Mouse (Mus musculus) c-Kit-positive CD71-positive TER-119-positive erythroid progenitor cells, embryonic 14.5 days (primary cell): ENCODE data around the gene Pcbp2.

Experiments used
- DNase-seq: peaks from one replicate; pipeline ENCODE4 v3.0.0-alpha.2; 2013; ENCODE audit warnings: low spot score

Pcbp2 gene

GRCm38 (mm10) chr15:102470183-102470604 is at the start of gene Pcbp2:
Gene Pcbp2, plus strand, starts transcription at chr15:102470539.
- peak; percentile 95 for DNase-seq

GRCm38 (mm10) chr15:102420986-102421385 is 49.4 kb upstream of the Pcbp2 start:
- no peak for DNase-seq

- peak; percentile 66 for DNase-seq
Observed at GRCm38 (mm10) chr15:102421437-102421836, 48.9 kb upstream of the Pcbp2 start.

- no peak for DNase-seq
Observed at GRCm38 (mm10) chr15:102423602-102424240, 46.6 kb upstream of the Pcbp2 start.

GRCm38 (mm10) chr15:102424657-102425056 is 45.7 kb upstream of the Pcbp2 start:
- DNase-seq: no peak

GRCm38 (mm10) chr15:102426963-102427362 is 43.4 kb upstream of the Pcbp2 start:
- no peak for DNase-seq

GRCm38 (mm10) chr15:102432046-102432445 is 38.3 kb upstream of the Pcbp2 start:
- DNase-seq: no peak

GRCm38 (mm10) chr15:102433173-102433572 is 37.2 kb upstream of the Pcbp2 start:
- no peak for DNase-seq

GRCm38 (mm10) chr15:102442490-102442889 is 27.8 kb upstream of the Pcbp2 start:
- peak; percentile 79 for DNase-seq

- no peak for DNase-seq
Observed at GRCm38 (mm10) chr15:102445146-102445545, 25.2 kb upstream of the Pcbp2 start, which contains the start of gene Amhr2. Gene Amhr2, plus strand, starts transcription at chr15:102445367.

- no peak for DNase-seq
Observed at GRCm38 (mm10) chr15:102446448-102446847, 23.9 kb upstream of the Pcbp2 start.

- no peak for DNase-seq
Observed at GRCm38 (mm10) chr15:102449366-102449765, 21.0 kb upstream of the Pcbp2 start.

- DNase-seq: no peak
Observed at GRCm38 (mm10) chr15:102450928-102451327, 19.4 kb upstream of the Pcbp2 start.

GRCm38 (mm10) chr15:102451666-102452430 is 18.5 kb upstream of the Pcbp2 start:
- no peak for DNase-seq

GRCm38 (mm10) chr15:102455993-102456392 is 14.3 kb upstream of the Pcbp2 start:
- peak; percentile 48 for DNase-seq

GRCm38 (mm10) chr15:102458050-102458736 is 12.1 kb upstream of the Pcbp2 start:
- DNase-seq: peak; percentile 29

GRCm38 (mm10) chr15:102458904-102459317 is 11.4 kb upstream of the Pcbp2 start, which contains the start of gene Prr13:
Gene Prr13, plus strand, starts transcription at chr15:102459028.
- DNase-seq: peak; percentile 94

- no peak for DNase-seq
Observed at GRCm38 (mm10) chr15:102459381-102459780, 11.0 kb upstream of the Pcbp2 start.

GRCm38 (mm10) chr15:102459847-102460246 is 10.5 kb upstream of the Pcbp2 start:
- peak; percentile 89 for DNase-seq

GRCm38 (mm10) chr15:102460409-102460808 is 9.9 kb upstream of the Pcbp2 start:
- no peak for DNase-seq

GRCm38 (mm10) chr15:102460971-102461370 is 9.4 kb upstream of the Pcbp2 start:
- DNase-seq: peak; percentile 57

GRCm38 (mm10) chr15:102461430-102462075 is 8.8 kb upstream of the Pcbp2 start:
- DNase-seq: no peak
